Mouse (Mus musculus): Measurements from ENCODE around the gene Tceal8.
A peak's percentile ranks its signal among the peaks of the same experiment; 100 is the strongest.

The Tceal8 gene

DNA sequence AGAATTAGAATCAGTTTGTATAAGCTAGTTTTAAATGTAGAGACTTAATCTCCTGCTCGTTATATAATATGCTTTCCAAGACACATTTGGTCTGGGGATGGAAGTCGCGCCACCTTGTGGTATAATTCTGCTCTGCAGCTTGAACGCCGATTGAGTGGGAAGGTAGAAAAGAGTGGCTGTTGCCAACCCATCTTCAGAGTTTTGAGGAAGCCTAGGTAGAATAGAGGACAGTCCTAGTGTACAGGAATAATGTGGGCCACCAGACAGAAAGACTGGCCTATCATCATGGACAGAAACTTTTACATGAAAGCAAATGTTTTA lies 44.4 kb downstream of the Tceal8 start:
- DNase-seq (ENCODE audit: low read depth, low spot score) = peak; percentile 73

DNA sequence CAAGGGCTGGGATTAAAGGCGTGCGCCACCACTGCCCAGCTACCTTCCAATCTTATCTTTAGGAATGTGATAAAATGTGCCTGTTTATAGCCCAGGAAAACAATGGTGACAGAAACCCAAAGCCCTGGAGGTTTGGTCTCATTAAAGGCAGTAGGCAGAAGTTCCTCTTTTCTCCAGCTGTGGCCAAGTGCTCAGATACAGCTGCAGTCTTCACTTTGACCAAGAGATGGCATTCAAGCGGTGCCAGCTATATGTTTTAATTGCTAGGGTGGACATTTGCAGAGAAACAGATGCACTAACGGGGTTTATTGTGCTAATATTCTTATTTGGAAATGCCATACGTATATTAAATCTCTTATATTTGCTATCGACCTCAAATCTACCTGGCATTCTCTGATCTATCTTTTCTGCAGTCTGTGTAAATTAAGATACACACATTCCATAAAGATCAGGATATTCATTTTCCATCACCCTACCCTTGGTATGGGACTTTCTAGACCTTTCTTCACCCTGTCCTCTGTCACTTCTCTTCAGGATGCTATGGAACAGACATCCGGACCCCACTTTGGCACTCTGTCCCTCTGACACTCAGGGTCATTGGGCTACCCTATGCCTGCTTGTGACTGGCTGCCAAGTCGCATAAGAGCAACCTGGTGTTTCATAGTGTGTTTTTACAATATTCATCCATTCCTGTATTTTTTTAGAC lies 45.0 kb downstream of the Tceal8 start:
- DNase-seq (ENCODE audit: low read depth, low spot score) = peak; percentile 54
